Mouse (Mus musculus) CH12.LX (cell line): ENCODE data around the gene Rmdn2. TPM values are rescaled to one million over a fixed set of nuclear protein-coding genes. Genes with fewer than 3 reads are reported as not detected.

Experiments used
- DNase-seq: peaks from one replicate; pipeline ENCODE4 v3.0.0-alpha.2; 2013; ENCODE audit errors: extremely low read depth
- H3K27ac ChIP-seq: 2 replicates; pipeline ENCODE4 v1.5.1; 2012; ENCODE audit warnings: low read depth, mild to moderate bottlenecking, control low read depth, moderate library complexity; ENCODE audit not compliant: insufficient read depth
- H3K27me3 ChIP-seq: replicated peaks from 2 replicates; pipeline ENCODE3; 2012; ENCODE audit warnings: inconsistent platforms
- H3K36me3 ChIP-seq, 2 experiments: replicated peaks in 1 of 2; 2 replicates each; pipeline versions ENCODE3 to v1.6.1; 2012; ENCODE audit warnings: inconsistent platforms in 1 of 2, low read length in 1 of 2, mild to moderate bottlenecking in 1 of 2, mixed read lengths in 1 of 2, moderate library complexity in 1 of 2; ENCODE audit not compliant: control insufficient read depth in 1 of 2, insufficient read depth in 1 of 2
- H3K4me1 ChIP-seq, 2 experiments: 2 replicates each; pipeline ENCODE4 v1.6.1; 2012; ENCODE audit warnings: inconsistent platforms in 1 of 2, moderate library complexity in 1 of 2; ENCODE audit not compliant: insufficient read depth in 2 of 2, control insufficient read depth in 1 of 2
- H3K4me2 ChIP-seq: 2 replicates; pipeline ENCODE4 v1.6.1; 2012; ENCODE audit warnings: low read depth, mild to moderate bottlenecking, control low read depth; ENCODE audit not compliant: poor library complexity, insufficient read depth, severe bottlenecking
- H3K4me3 ChIP-seq, 3 experiments: fragments of 150-350 bp in 1 of 3; sonication (generic) in 1 of 3; replicated peaks in 1 of 3; 2 replicates each; pipeline versions ENCODE3 to v1.5.1; 2011 to 2012; ENCODE audit warnings: low read depth in 2 of 3, low read length in 2 of 3, mild to moderate bottlenecking in 2 of 3, moderate library complexity in 2 of 3, control low read depth in 1 of 3, improper control_type of control experiment in 1 of 3, inconsistent platforms in 1 of 3, mixed read lengths in 1 of 3; ENCODE audit not compliant: poor library complexity in 1 of 3
- H3K79me2 ChIP-seq: replicated peaks from 2 replicates; pipeline ENCODE4 v1.6.1; 2012; ENCODE audit warnings: mild to moderate bottlenecking, moderate library complexity; ENCODE audit not compliant: control insufficient read depth, poor library complexity, insufficient read depth, severe bottlenecking; ENCODE audit errors: extremely low read depth
- H3K9ac ChIP-seq: 2 replicates; pipeline ENCODE4 v1.6.1; 2012; ENCODE audit warnings: low read depth, mild to moderate bottlenecking, control low read depth, moderate library complexity; ENCODE audit not compliant: insufficient read depth
- H3K9me3 ChIP-seq: replicated peaks from 2 replicates; pipeline ENCODE3; 2012; ENCODE audit warnings: low read length, inconsistent platforms, mixed read lengths
- BHLHE40 ChIP-seq: IDR thresholded peaks from 2 replicates; pipeline ENCODE4 v1.6.1; 2011; ENCODE audit warnings: mild to moderate bottlenecking, low read depth, low read length, improper control_type of control experiment
- CHD1 ChIP-seq: IDR thresholded peaks from 2 replicates; pipeline ENCODE4 v1.6.1; 2012; ENCODE audit warnings: low read depth, low read length, improper control_type of control experiment, inconsistent platforms
- CHD2 ChIP-seq: IDR thresholded peaks from 2 replicates; pipeline ENCODE4 v1.6.1; 2011; ENCODE audit warnings: low read length, improper control_type of control experiment
- CTCF ChIP-seq, 2 experiments: IDR thresholded peaks in 1 of 2; conservative IDR thresholded peaks in 1 of 2; 2 replicates each; pipeline ENCODE4 v1.5.1; 2011 to 2012; ENCODE audit warnings: low read depth in 2 of 2, low read length in 2 of 2, improper control_type of control experiment in 1 of 2, inconsistent platforms in 1 of 2, mild to moderate bottlenecking in 1 of 2, moderate library complexity in 1 of 2
- E2F4 ChIP-seq: IDR thresholded peaks from 2 replicates; pipeline ENCODE4 v1.6.1; 2011; ENCODE audit warnings: low read depth, low read length, improper control_type of control experiment; ENCODE audit not compliant: insufficient replicate concordance
- ELF1 ChIP-seq: IDR thresholded peaks from 2 replicates; pipeline ENCODE4 v1.6.1; 2014; ENCODE audit warnings: low read depth, mild to moderate bottlenecking, inconsistent platforms, low read length, improper control_type of control experiment
- ETS1 ChIP-seq: conservative IDR thresholded peaks from 2 replicates; pipeline ENCODE4 v1.6.1; 2012; ENCODE audit warnings: low read depth, mild to moderate bottlenecking, inconsistent platforms, low read length, improper control_type of control experiment, moderate library complexity
- HCFC1 ChIP-seq: IDR thresholded peaks from 2 replicates; pipeline ENCODE4 v1.6.1; 2012; ENCODE audit warnings: low read depth, mild to moderate bottlenecking, inconsistent platforms, low read length, improper control_type of control experiment
- IRF4 ChIP-seq: IDR thresholded peaks from 2 replicates; pipeline ENCODE4 v1.6.1; 2014; ENCODE audit warnings: low read depth, mild to moderate bottlenecking, inconsistent platforms, low read length, improper control_type of control experiment
- MAZ ChIP-seq: IDR thresholded peaks from 2 replicates; pipeline ENCODE4 v1.6.1; 2012; ENCODE audit warnings: low read depth, mild to moderate bottlenecking, inconsistent platforms, low read length, improper control_type of control experiment, moderate library complexity
- MXI1 ChIP-seq: IDR thresholded peaks from 2 replicates; pipeline ENCODE4 v1.6.1; 2011; ENCODE audit warnings: mild to moderate bottlenecking, low read depth, low read length, improper control_type of control experiment
- MYC ChIP-seq: IDR thresholded peaks from 2 replicates; pipeline ENCODE4 v1.6.1; 2011; ENCODE audit warnings: low read depth, mild to moderate bottlenecking, improper control_type of control experiment, low read length
- NELFE ChIP-seq: IDR thresholded peaks from 2 replicates; pipeline ENCODE4 v1.6.1; 2011; ENCODE audit warnings: low read depth, low read length, improper control_type of control experiment
- NRF1 ChIP-seq: IDR thresholded peaks from 2 replicates; pipeline ENCODE4 v1.6.1; 2014; ENCODE audit warnings: low read depth, mild to moderate bottlenecking, inconsistent platforms, low read length, improper control_type of control experiment, moderate library complexity
- PAX5 ChIP-seq: IDR thresholded peaks from 2 replicates; pipeline ENCODE4 v1.6.1; 2012; ENCODE audit warnings: low read length, inconsistent platforms, mixed read lengths
- POLR2A ChIP-seq: IDR thresholded peaks from 2 replicates; pipeline ENCODE4 v1.6.1; 2011; ENCODE audit warnings: low read depth, mild to moderate bottlenecking, improper control_type of control experiment, low read length
- RCOR1 ChIP-seq: conservative IDR thresholded peaks from 2 replicates; pipeline ENCODE4 v1.6.1; 2012; ENCODE audit warnings: low read depth, mild to moderate bottlenecking, inconsistent platforms, low read length, improper control_type of control experiment
- SIN3A ChIP-seq: IDR thresholded peaks from 2 replicates; pipeline ENCODE4 v1.6.1; 2012; ENCODE audit warnings: low read length, improper control_type of control experiment, inconsistent platforms
- TBP ChIP-seq: conservative IDR thresholded peaks from 2 replicates; pipeline ENCODE4 v1.6.1; 2011; ENCODE audit warnings: low read depth, low read length, improper control_type of control experiment
- ZKSCAN1 ChIP-seq: IDR thresholded peaks from 2 replicates; pipeline ENCODE4 v1.6.1; 2012; ENCODE audit warnings: low read depth, inconsistent platforms, low read length, improper control_type of control experiment, borderline replicate concordance
- ZMIZ1 ChIP-seq: IDR thresholded peaks from 2 replicates; pipeline ENCODE4 v1.6.1; 2012; ENCODE audit warnings: low read depth, mild to moderate bottlenecking, inconsistent platforms, low read length, improper control_type of control experiment
- dilution Hi-C: fragments of 300-500 bp; cut with MboI; formaldehyde crosslinking; loops from 2 replicates; pipeline ENCODE4 v1.14.3; 2020; ENCODE audit warnings: low sequenced_read_pairs; ENCODE audit not compliant: extremely low pct_unique_long_range_greater_than_20kb, extremely low pct_ligation_motif_present
- in situ Hi-C: fragments of 300-500 bp; cut with MboI; formaldehyde crosslinking; loops from 3 replicates; pipeline ENCODE4 v1.14.3; 2019; ENCODE audit warnings: low sequenced_read_pairs, low pct_ligation_motif_present, low pct_unique_long_range_greater_than_20kb, mixed read lengths
- polyA plus RNA-seq: library from polyadenylated mRNA; unstranded; fragments of >175 nt; gene quantifications from 2 replicates; pipeline ENCODE4 v1.2.1, GENCODE M21; 2012; ENCODE audit warnings: low read depth; ENCODE audit not compliant: insufficient read length
- total RNA-seq, 2 experiments: library from RNA; depleted of rRNA; stranded (reverse); fragments of 300-350 nt in 1 of 2; fragments of >200 nt in 1 of 2; gene quantifications; 2 replicates each; pipeline ENCODE4 v1.2.3; 2012 to 2014

Gene Rmdn2
- total and polyA plus RNA-seq, 3 experiments = 0.59 to 3.0 (median 2.2) TPM

GRCm38 (mm10) chr17:79649893-79650292 lies 38.2 kb downstream of the Rmdn2 start:
- Histone ChIP-seq H3K9ac (no peak overlapping the region), H3K9me3 (no peaks in the 10 kb centered on the region), H3K36me3 (no peaks in the 10 kb centered on the region), H3K4me1 (no peaks in the 10 kb centered on the region), H3K4me2 (no peak overlapping the region), H3K27ac (no peak overlapping the region), H3K27me3 (no peaks in the 10 kb centered on the region), H3K79me2 (no peaks in the 10 kb centered on the region)
- dilution Hi-C loops (no loop called here), in situ Hi-C loops (no loop called here)
- DNase-seq = no peak
- TF ChIP-seq MYC (no peak), NRF1 (no peak), MAZ (no peak), CTCF (conservative IDR thresholded peaks at IDR 0.05 in 1 of 2, IDR thresholded peaks at IDR 0.05 in 1 of 2; ENCODE audit: low read depth in 2 of 2, low read length in 2 of 2) (no peak), IRF4 (no peak), ZKSCAN1 (no peak), E2F4 (no peak), CHD2 (no peak), PAX5 (no peak), HCFC1 (no peak), ELF1 (no peak), ETS1 (no peak), BHLHE40 (no peak), RCOR1 (no peak), ZMIZ1 (no peak), TBP (no peak), CHD1 (no peak), MXI1 (no peak), SIN3A (no peak), POLR2A (no peak)
- TF ChIP-seq, all 38 proteins: peak for 0
- H3K4me3 ChIP-seq = no peak overlapping the region

DNA sequence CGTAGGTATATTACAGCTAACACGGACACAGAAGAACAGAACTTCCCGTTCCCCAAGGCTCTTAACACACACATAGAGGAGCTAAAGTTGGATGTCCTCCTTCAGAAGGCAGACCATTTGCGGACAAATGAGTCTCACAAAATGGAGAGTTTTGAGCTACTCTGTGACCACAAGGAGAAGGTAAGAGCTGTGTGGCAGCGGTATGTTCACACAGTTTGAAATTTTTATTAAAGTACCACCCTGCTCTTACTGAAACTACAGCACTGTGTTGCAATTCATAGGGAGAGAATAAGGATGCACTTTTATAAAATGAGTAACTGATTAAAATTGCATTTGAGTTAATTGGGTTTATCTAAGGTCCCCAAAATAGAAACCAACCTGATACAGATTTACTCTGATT lies 38.6 kb downstream of the Rmdn2 start:
- TF ChIP-seq MYC (no peak), CHD2 (no peak), IRF4 (no peak), PAX5 (no peak), NELFE (no peak)
- in situ Hi-C loops (no loop called here), dilution Hi-C loops (no loop called here)
- no peaks in the 10 kb centered on the region for H3K27me3 ChIP-seq
- H3K9me3 ChIP-seq = no peaks in the 10 kb centered on the region
- no peak overlapping the region for H3K4me3 ChIP-seq
- no peak overlapping the region for H3K27ac ChIP-seq
- H3K4me2 ChIP-seq = no peak overlapping the region
- DNase-seq = no peak
- H3K79me2 ChIP-seq = no peaks in the 10 kb centered on the region
- H3K36me3 ChIP-seq = no peaks in the 10 kb centered on the region
- H3K9ac ChIP-seq = no peak overlapping the region
- no peaks in the 10 kb centered on the region for H3K4me1 ChIP-seq
